Comparison of ENCODE assay signal across 8 mouse cellular contexts in the genomic region with DNA sequence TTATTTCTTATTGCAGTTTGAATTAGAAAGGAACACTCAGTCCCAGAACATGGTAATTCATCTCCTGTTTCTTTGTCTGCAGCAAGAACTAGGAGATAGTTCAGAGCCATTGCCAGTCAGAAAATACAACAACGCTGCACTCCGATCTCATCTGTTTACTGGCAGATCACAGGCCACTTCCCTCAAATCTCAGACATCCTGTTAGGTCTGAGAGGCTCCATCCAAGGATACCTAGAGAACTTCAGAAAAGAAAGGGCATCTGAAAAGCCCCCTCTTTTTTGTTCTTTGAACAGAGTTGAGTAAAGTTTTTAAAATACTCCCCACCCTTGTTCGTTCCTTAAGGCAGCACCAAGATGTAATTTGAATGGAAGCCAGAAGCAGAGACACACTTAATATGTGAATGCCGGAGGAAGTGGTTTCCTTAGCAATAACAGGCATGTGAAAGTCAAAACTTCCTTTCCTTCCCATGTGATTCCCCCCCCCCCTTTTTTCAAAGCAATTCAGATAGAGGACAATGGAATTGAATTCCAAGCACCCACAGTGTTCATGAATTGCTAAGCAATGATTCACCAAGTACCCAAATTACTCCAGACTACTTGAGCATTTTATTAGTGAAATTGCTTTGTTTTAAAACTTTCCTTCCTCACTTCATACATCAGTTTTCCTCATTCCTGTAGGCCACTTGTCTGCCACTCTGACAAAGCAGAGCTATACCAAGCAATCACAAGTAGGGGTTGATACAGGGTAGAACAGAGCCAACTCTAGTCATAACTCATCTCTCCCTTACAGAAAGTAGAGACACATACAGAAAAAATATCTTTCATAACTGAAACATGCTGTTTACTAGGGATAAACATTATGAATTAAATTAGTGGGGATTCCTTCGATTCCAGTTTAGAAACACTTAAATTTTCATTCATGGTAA.
DNase-seq lines count a peak whose midpoint lies in the region; ATAC-seq and TF ChIP-seq lines count a peak whose summit lies in the region.

No protein-coding gene starts in this region.

- no peaks in the 10 kb centered on the region for H3K9me3 ChIP-seq in heart, embryonic 16.5 days (replicated peaks; ENCODE audit: control insufficient read depth, low read length)

- H3K27me3 ChIP-seq in heart, embryonic 16.5 days (ENCODE audit: control insufficient read depth, insufficient read depth, low read length), result no peaks in the 10 kb centered on the region
- no peaks in the 10 kb centered on the region for H3K27me3 ChIP-seq in cerebellum, adult 2 months (ENCODE audit: control insufficient read depth, insufficient read depth, low read length)

- H3K9ac ChIP-seq in heart, embryonic 16.5 days (ENCODE audit: low read length), result no peak overlapping the region

- no peak overlapping the region for H3K4me2 ChIP-seq in heart, embryonic 16.5 days (ENCODE audit: low read depth, low read length)

- H3K4me1 ChIP-seq in heart, embryonic 16.5 days (ENCODE audit: control insufficient read depth, insufficient read depth, low read length), result peaks cover 11% of the 10 kb centered on the region
- H3K4me1 ChIP-seq in cerebellum, adult 2 months (ENCODE audit: control insufficient read depth, insufficient read depth, low read length), result no peaks in the 10 kb centered on the region

- intact Hi-C loops in left cerebral cortex, adult 2 months (cut with DNase I), result loop anchor here (1.0 to 5.0 kb wide), 3 partner anchors 29 to 80 kb away; no protein-coding TSS in a partner anchor

- no peak overlapping the region for H3K4me3 ChIP-seq in left cerebral cortex, adult 2 months
- H3K4me3 ChIP-seq in heart, embryonic 16.5 days (ENCODE audit: low read length), result no peak overlapping the region
- no peak overlapping the region for H3K4me3 ChIP-seq in cerebellum, adult 2 months (replicated peaks; ENCODE audit: insufficient read depth, low read depth, low read length)

- TF ChIP-seq POLR2A in cerebellum, adult 2 months (IDR thresholded peaks at IDR 0.05; ENCODE audit: borderline replicate concordance, insufficient read depth, low read length), result no peak

- TF ChIP-seq CTCF in left cerebral cortex, adult 2 months (IDR thresholded peaks at IDR 0.05), result no peak
- TF ChIP-seq CTCF in cerebellum, adult 2 months (IDR thresholded peaks at IDR 0.05; ENCODE audit: borderline replicate concordance, insufficient read depth, low read depth, low read length), result no peak

- WGBS in heart, embryonic 16.5 days, result 46% methylated on average over 5 of the region's 5 CpGs
- 35% methylated on average over 5 of the region's 5 CpGs for WGBS in cerebellum, adult 2 months

- no peaks in the 10 kb centered on the region for H3K36me3 ChIP-seq in heart, embryonic 16.5 days (ENCODE audit: control insufficient read depth, insufficient read depth)

- DNase-seq in adrenal gland, adult 2 months, result peak; percentile 5
- DNase-seq in adrenal gland, adult 18-20 months (ENCODE audit: low spot score in 2 of 2), result no peak
- no peak for DNase-seq in left cerebral cortex, adult 2 months (ENCODE audit: extremely low spot score in 1 of 2, low spot score in 2 of 2)
- no peak for DNase-seq in left cerebral cortex, adult 18-20 months (ENCODE audit: low spot score in 2 of 2)
- DNase-seq in lung, postnatal 10 days, result peak; percentile 71
- no peak for DNase-seq in cerebellum, adult 2 months

- 0 out of 2 replicates have a peak, but pooled peaks have one; percentile 32 for ATAC-seq in heart, embryonic 16.5 days (replicated peaks; ENCODE audit: extremely low read depth, insufficient read depth, low FRiP score)
- no peak for ATAC-seq in CD4-positive, CD25-positive, alpha-beta regulatory T cell, adult 4 months

- peak overlapping the region; percentile 57 for H3K27ac ChIP-seq in left cerebral cortex, adult 2 months
- H3K27ac ChIP-seq in heart, embryonic 16.5 days (ENCODE audit: low read length), result peak overlapping the region; percentile 77
- H3K27ac ChIP-seq in cerebellum, adult 2 months (ENCODE audit: insufficient read depth, low read length), result no peak overlapping the region

Comparison
In these comparisons a context has a peak if more than half of its experiments do, and no peak if none do; other contexts are left out.
1. DNase-seq: peak in adrenal gland, adult 2 months (single experiment) and lung, postnatal 10 days (single experiment); none in adrenal gland, adult 18-20 months (0 of 2), left cerebral cortex, adult 2 months (0 of 2), left cerebral cortex, adult 18-20 months (0 of 2) and cerebellum, adult 2 months (0 of 2).